Mouse (Mus musculus) ZHBTc4 (cell line): ENCODE data around the gene Mtif3.

Source experiments
- DNase-seq: peaks from one replicate; pipeline ENCODE4 v3.0.0-alpha.2; 2011; ENCODE audit warnings: low read depth, low spot score

Gene Mtif3

DNA sequence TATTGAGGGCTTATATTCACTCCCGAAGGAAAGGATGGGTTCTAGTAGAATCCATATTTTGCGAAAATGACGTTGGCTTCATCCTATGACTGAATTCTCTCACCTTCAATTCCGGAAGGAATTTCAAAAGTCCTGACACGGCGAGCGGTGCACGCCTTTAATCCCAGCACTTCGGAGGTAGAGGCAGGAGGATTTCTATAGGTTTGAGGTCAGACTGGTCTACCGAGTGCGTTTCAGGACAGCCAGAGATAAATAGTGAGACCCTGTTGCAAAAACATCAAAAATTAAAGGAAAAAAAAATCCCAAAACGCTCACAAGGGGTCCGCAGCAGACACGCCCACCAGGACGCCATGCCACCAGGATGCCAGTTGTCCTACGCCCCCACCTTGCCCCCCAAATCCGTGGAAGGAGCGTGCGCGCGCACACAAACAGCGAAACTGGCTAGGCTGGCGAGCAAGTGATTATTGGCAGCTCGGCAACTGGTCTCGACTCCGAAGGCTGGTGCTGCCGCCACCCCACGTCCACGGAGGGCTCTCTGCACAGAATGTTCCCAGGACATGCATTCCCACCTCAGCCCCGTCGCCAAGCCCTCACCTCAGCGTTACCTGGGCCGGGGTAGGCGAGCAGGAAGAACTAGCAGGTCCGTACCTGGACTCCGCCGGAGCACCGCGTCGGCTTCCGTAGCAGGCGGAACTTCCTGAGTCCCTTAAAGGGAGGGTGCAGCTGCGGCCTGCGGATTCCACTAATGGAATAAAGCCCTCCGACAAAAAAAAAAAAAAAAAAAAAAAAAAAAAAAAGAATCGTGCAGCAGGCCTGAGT lies at the start of gene Mtif3:
Mtif3 (minus strand) TSS at position 683 of the 819 bp plus-strand sequence.
- DNase-seq, result peak; percentile 94

GRCm38 (mm10) chr5:147011333-147011732 lies 47.7 kb upstream of the Mtif3 start:
- peak; percentile 76 for DNase-seq

DNA sequence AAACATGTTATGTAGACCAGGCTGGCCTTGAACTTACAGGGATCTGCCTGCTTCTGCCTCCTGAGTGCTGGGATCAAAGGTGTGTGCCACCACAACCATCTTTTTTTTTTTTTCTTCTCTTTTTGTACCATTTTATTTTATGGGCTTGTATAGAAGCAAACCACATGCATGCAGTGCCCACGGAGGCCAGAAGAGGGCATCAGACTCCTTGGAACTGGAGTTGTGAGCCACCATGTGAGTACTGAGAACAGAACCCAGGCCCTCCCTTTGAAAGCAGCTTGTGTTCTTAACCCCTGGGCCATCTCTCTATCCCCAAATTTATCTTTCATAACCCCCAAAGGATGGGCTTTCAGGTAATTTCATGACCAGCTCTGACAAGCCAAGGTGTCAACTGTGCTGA lies 39.7 kb upstream of the Mtif3 start:
- DNase-seq, result no peak

- DNase-seq, result peak; percentile 81
Measured at GRCm38 (mm10) chr5:147001312-147001711, 37.7 kb upstream of the Mtif3 start.

- no peak for DNase-seq
Measured at GRCm38 (mm10) chr5:146998802-146999201, 35.2 kb upstream of the Mtif3 start.

DNA sequence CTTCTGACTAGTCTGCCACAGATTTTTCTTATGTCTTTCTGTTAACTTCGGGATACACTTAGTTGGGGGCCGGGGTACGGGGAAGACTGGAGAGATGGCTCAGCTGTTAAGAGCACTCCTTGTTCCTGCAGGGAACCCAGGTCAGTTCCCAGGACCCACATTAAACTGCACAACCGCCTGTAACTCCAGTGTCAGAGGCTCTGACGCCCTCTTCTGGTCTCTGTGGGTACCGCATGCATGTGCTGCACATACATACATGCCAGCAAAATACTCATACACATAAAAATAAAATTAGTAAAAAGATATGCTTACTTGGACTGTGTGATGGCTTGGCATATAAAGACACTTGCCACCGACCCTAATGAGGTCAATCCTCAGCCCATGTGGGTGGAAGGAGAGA lies 33.2 kb upstream of the Mtif3 start:
- DNase-seq, result peak; percentile 50

DNA sequence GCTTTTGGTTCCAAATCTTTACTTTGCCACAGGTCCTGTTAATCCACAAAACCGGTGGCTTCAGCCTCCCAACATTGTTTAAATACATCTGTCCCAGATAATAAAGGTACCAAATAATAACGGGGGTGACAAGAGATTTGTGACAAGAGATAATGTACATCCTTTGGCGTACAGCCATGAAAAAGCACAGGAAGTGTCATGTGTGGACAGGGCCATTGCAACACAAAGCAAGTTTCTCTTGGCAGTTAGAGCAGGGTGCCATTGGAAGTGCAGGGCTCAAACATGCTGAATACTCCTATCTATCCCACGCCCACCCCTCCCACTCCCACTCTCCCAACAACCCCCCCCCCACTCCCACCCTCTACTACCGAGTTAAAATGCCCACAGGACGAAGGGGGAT lies 31.4 kb upstream of the Mtif3 start:
- no peak for DNase-seq

DNA sequence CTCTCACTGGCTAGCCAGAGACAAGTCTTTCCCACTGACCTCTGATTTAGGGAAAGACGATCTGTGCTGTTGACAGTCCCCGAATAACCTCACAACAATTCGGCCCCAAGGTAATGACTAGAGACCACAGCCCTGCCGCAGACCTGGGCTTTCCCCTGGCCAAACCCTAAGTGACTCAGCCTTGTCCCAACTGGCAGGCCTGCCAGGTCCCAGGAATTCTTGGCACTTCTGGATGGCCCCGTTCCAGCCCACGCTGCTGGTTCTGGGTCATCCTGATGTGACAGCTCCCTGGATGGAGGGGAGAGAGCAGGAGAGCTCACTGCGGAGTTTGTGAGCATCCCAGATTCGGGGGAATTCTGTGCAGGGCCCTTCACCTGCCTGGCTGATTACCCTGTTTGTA lies 29.9 kb upstream of the Mtif3 start:
- peak; percentile 25 for DNase-seq

DNA sequence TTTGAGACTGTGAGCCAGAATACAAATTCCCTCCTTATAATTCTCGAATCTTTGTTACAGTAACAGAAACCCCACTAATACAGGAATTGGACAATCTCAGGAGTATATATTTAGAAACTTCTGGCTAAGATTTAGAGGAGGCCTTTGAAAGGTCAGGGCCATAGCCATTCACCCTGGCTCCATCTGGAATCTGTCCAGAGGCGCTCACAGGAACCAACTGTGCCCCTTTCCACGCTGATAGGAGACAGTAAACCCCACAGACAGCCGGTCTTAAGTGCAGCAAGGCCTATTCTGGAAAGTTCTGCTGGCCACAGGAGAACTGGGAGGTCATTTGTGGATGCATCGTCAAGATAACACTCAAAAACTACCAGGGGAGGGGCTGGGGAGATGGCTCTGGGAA lies 25.5 kb upstream of the Mtif3 start:
- DNase-seq, result no peak

DNA sequence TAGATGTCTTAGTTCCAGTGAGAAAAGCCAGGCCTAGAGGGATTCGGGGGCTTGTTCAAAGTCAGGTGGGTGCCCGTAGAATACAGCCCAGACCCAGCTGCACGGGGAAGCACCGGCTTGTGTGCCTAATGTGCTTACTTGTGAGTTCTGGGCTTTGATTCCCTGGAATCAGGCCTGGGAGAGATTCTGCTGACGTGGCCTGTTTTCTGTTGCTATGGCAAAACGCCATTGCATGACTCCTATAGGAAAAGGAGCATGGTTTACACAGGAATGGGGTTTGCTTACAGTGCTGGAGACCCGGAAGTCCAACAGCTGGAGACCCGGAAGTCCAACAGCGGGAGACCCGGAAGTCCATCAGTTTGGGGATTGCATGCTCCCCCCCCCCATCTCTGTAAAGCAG lies 24.0 kb upstream of the Mtif3 start:
- no peak for DNase-seq

GRCm38 (mm10) chr5:146985725-146986433 lies 22.3 kb upstream of the Mtif3 start:
- DNase-seq, result no peak

- peak; percentile 87 for DNase-seq
Measured at GRCm38 (mm10) chr5:146983216-146983615, 19.6 kb upstream of the Mtif3 start.

DNA sequence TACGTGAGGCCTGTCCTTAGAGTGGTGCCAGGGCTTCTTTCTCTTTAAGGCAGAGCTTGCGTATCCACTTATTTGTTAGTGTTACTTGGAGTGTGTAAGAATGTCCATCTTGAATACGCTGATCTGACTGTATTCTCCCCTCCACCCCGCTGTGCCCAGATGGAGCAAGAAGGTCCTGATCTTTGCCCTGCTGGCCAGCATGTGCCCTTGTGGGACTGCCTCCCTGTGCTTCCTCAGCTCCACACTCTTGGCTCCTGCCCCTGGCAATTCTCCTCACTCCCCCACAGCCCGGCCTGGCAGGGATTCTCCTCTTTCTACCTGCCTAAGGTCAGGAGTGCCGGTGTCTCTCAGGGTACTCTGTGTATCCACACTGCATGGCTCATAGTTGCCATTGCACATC lies 17.8 kb upstream of the Mtif3 start:
- no peak for DNase-seq

DNA sequence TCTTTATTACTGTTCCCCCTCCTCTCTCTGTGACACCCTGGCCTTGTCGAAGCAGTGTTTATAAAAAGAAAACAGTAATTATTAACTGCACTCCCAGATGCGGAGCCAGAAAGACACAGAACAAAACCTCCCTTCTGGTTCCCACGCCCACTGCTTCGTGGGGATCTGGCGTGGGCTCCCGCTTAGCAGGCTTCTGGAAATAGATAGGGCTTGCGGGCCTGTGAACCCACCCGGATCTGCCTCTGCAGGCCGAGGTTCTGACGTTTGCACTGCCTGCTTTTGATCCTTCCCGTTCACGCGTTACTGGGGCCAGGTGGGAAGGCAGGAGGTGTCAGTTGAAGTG lies 11.2 kb upstream of the Mtif3 start:
- no peak for DNase-seq

DNA sequence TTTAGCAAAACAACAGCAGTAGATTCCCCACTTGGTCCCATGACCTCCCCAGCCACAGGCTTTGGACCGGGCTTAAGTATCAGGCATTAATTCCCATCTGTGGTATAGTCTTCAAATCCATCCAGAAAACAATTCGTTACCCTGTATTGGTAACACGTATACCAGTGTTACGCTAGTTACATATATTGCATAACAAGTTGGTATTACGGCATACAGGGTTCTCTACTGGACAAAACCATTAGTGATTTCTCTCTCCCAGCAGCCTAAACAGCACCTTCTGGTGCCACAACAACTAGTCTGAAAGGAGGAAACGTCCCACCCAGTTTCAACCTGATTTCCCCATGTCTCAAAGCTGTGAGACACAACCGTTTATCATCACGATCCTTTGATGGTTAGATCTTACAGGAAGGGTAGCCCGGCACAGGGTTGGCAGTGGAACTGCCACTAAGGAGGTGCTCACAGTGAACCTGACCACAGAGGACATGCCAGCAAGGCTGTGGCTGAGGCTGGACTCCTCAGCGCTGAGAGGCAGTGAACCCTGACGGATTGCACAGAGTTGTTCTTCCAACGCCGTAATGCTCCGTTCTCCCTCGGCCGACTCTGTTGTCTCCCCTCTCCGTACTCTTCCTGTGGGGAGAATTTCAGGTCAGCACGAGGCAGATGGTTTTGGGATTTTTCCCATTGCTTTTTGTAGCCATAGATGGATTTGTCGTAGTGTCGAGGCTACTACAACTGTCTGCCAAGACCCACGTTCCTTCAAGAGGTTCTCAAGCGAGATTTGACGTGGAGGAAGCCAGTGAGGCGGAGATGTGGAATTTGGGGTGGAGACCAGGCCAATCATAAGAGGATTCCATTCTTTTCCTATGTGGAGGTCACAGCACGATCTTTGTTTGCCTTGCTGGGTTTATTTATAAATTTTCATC lies 10.5 kb upstream of the Mtif3 start:
- DNase-seq, result no peak

DNA sequence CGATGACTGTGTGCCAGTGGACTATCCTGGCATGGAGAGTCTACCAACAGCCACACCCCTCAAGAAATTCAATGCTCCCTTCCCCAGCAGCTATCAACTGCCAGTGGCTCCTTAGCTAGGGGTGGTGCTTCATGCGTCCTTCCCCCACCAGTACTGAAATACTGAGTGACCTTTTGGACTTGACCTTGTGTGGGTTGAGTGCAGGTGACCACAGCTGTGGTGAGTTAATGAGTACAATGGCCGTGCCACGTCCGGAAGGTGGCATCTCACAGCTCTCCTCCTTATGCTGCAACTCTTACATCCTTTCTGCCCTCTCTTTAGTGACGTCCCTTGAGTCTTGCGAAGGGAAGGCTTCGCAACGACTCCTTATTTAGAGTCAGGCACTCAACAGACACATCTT lies 9.8 kb upstream of the Mtif3 start:
- no peak for DNase-seq

GRCm38 (mm10) chr5:146971776-146972561 lies 8.4 kb upstream of the Mtif3 start:
- peak; percentile 66 for DNase-seq

DNA sequence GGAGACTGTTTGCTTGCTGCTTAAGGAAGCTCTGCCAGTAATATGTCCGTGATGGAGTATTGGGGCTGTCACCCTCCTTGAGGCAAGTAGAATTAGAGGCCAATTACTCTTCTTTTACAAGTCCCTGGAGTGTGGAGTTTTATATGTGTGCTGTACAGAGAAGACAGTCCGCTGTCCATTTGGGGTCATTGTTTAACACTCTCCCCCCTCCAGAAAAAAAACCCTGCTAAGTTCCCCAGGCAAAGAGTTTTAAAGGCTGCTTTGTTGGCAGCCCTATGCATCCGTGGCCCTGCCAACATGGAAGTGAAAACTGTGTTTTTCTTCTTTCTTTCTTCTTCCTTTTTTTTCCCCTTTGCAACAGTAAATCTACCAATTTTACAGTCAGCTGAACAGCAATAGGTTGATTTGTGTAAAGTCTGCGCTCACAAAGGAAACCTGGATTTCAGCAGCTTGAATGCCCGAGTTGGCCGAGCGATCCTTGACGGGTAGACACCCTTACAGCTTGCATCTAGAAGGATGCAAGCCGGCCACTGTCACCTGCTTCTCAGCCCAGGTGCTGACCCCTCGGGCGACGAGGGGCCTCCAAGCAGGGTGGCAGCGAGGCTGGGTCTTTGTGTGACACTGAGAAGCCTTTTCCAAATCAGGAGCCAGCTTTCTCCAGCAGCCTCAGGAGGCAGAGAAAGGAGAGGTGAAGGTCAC lies 5.2 kb upstream of the Mtif3 start:
- no peak for DNase-seq

- no peak for DNase-seq
Measured at GRCm38 (mm10) chr5:146963937-146964278, 308 bp upstream of the Mtif3 start.

DNA sequence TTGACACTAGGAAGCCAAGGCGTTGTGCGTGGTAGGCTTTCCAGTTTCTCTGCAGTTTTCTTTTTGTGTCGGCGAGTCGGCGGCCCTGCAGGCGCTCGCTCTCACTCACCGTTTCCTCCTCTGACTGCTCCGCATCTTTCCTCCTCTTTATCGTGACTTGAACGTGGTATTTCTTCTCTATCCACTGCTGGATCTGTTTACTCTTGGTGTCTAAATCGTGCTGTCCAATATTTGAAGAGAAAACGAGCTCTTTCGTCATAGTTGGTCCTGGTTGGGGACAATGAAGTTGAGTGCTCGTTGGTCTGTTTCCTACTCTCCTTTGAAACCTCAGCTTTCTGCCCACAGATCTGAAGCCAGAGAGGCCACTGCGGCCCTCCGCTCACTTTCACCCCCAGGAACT lies 6.9 kb downstream of the Mtif3 start:
- no peak for DNase-seq

GRCm38 (mm10) chr5:146955651-146956050 lies 7.9 kb downstream of the Mtif3 start:
- no peak for DNase-seq
